Mouse (Mus musculus) midbrain, embryonic 12.5 days (tissue): ENCODE results near the gene Susd1. TPM values are rescaled to one million over a fixed set of nuclear protein-coding genes. Genes with fewer than 3 reads are reported as not detected.

Experiments
- ATAC-seq: fragments of 200-750 bp; cut with Nextera tagmentation; 2 replicates; pipeline ENCODE4 v1.8.0; 2017; ENCODE audit warnings: low read depth, moderate TSS enrichment, moderate library complexity; ENCODE audit not compliant: low FRiP score
- H3K27ac ChIP-seq: fragments of 300-500 bp; sonication (generic); replicated peaks from 2 replicates; pipeline ENCODE4 v1.5.1; 2016; ENCODE audit warnings: mild to moderate bottlenecking
- H3K27me3 ChIP-seq: fragments of 300-500 bp; sonication (generic); 2 replicates; pipeline ENCODE4 v1.6.1; 2016; ENCODE audit warnings: mild to moderate bottlenecking
- H3K36me3 ChIP-seq: fragments of 300-500 bp; sonication (generic); 2 replicates; pipeline ENCODE4 v1.6.1; 2016
- H3K4me1 ChIP-seq: fragments of 300-500 bp; sonication (generic); 2 replicates; pipeline ENCODE4 v1.6.1; 2016
- H3K4me2 ChIP-seq: fragments of 300-500 bp; sonication (generic); replicated peaks from 2 replicates; pipeline ENCODE4 v1.6.1; 2016; ENCODE audit warnings: mild to moderate bottlenecking, moderate library complexity
- H3K4me3 ChIP-seq: fragments of 300-500 bp; sonication (generic); 2 replicates; pipeline ENCODE4 v1.5.1; 2016; ENCODE audit warnings: mild to moderate bottlenecking
- H3K9ac ChIP-seq: fragments of 300-500 bp; sonication (generic); replicated peaks from 2 replicates; pipeline ENCODE4 v1.6.1; 2016; ENCODE audit warnings: mild to moderate bottlenecking, moderate library complexity
- H3K9me3 ChIP-seq: fragments of 300-500 bp; sonication (generic); 2 replicates; pipeline ENCODE4 v1.6.1; 2016; ENCODE audit warnings: mild to moderate bottlenecking
- WGBS: fragments of 180-500 bp; shearing (Covaris S2); methylation state at CpG from one replicate; pipeline ENCODE4 v1.1.7; 2016; 5-methylcytosine and 5-hydroxymethylcytosine counted together
- polyA plus RNA-seq: library from polyadenylated mRNA; unstranded; fragments of >200 nt; fragmentation: Nextera tagmentation; extraction: Ambion mirVana; gene quantifications from 2 replicates; pipeline ENCODE4 v1.2.1, GENCODE M21; 2016

Gene Susd1
- polyA plus RNA-seq, 1 experiment from 2014 or later = 1.5 TPM

DNA sequence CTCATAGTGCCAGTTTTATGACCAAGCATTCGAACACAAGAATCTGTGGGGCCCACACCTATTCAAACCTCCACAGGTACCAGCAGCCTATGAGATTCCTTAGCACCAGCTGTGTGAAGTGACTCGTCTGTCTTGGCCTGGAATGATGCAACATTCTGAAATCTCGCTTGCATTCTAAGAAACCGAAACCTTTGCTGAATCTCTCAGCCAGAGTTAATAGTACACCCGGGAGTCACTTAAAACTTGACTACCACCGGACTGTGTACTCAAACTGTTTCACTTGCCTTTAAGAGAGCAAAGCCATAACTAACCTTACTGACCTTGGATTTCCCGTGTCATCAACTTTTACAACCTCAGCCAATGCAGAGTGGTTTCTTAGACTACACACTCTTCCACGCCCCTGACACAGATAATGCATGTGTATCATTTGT lies 14.1 kb upstream of the Susd1 start:
- Histone ChIP-seq H3K4me1 (no peaks in the 10 kb centered on the region), H3K9me3 (no peaks in the 10 kb centered on the region), H3K27me3 (no peaks in the 10 kb centered on the region), H3K4me3 (no peak overlapping the region), H3K9ac (no peak overlapping the region), H3K27ac (no peak overlapping the region), H3K4me2 (no peak overlapping the region), H3K36me3 (no peaks in the 10 kb centered on the region)
- ATAC-seq = no peak
- WGBS = 90% methylated on average over 8 of the region's 8 CpGs

GRCm38 (mm10) chr4:59450906-59451305 lies 12.5 kb upstream of the Susd1 start:
- Histone ChIP-seq H3K27ac (no peak overlapping the region), H3K9me3 (no peaks in the 10 kb centered on the region), H3K4me3 (no peak overlapping the region), H3K4me2 (no peak overlapping the region), H3K4me1 (no peaks in the 10 kb centered on the region), H3K27me3 (no peaks in the 10 kb centered on the region), H3K9ac (no peak overlapping the region), H3K36me3 (no peaks in the 10 kb centered on the region)
- no peak for ATAC-seq
- 89% methylated on average over 3 of the region's 3 CpGs for WGBS

- WGBS = 88% methylated on average over 6 of the region's 6 CpGs
- Histone ChIP-seq H3K4me2 (no peak overlapping the region), H3K36me3 (no peaks in the 10 kb centered on the region), H3K4me3 (no peak overlapping the region), H3K27me3 (no peaks in the 10 kb centered on the region), H3K9me3 (no peaks in the 10 kb centered on the region), H3K9ac (no peak overlapping the region), H3K27ac (no peak overlapping the region), H3K4me1 (no peaks in the 10 kb centered on the region)
- ATAC-seq = no peak
Measured at GRCm38 (mm10) chr4:59450234-59450854, 11.9 kb upstream of the Susd1 start.

- no peaks in the 10 kb centered on the region for H3K36me3 ChIP-seq
- H3K4me3 ChIP-seq = no peak overlapping the region
- no peak overlapping the region for H3K4me2 ChIP-seq
- H3K9me3 ChIP-seq = no peaks in the 10 kb centered on the region
- no peak for ATAC-seq
- H3K4me1 ChIP-seq = no peaks in the 10 kb centered on the region
- WGBS = 69% methylated on average over 1 of the region's 1 CpGs
- H3K27ac ChIP-seq = no peak overlapping the region
- no peaks in the 10 kb centered on the region for H3K27me3 ChIP-seq
- no peak overlapping the region for H3K9ac ChIP-seq
Measured at GRCm38 (mm10) chr4:59447296-59447695, 8.9 kb upstream of the Susd1 start.

- no peak overlapping the region for H3K4me2 ChIP-seq
- ATAC-seq = no peak
- 83% methylated on average over 6 of the region's 6 CpGs for WGBS
Measured at GRCm38 (mm10) chr4:59445516-59445915, 7.1 kb upstream of the Susd1 start.

DNA sequence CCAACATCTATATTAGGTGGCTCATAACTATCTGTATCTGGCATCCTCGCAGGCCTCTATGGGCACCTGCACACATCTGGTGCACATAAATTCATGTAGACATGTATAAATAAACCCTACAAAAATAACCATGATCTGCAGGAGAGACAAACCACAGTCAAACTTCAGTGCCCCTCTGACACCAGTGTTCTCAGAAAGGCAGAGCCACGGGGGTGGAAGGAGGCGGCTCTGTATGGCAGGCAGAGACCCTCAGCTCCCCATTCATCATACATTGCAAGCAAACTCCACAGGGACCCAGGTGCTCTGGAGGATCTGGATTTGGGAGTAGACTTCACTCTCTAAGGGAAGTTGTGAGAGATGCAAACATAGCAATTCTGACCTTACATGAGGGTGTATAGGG lies 6.6 kb upstream of the Susd1 start:
- no peak for ATAC-seq

More at GRCm38 (mm10) chr4:59445516-59445915, 7.1 kb upstream of the Susd1 start:
- no peaks in the 10 kb centered on the region for H3K4me1 ChIP-seq
- no peak overlapping the region for H3K9ac ChIP-seq
- no peak overlapping the region for H3K4me3 ChIP-seq
- H3K27me3 ChIP-seq = peaks cover 3% of the 10 kb centered on the region; the same call in 1 of the 2 replicates
- H3K36me3 ChIP-seq = no peaks in the 10 kb centered on the region
- no peak overlapping the region for H3K27ac ChIP-seq
- no peaks in the 10 kb centered on the region for H3K9me3 ChIP-seq

GRCm38 (mm10) chr4:59444085-59444484 lies 5.7 kb upstream of the Susd1 start:
- no peaks in the 10 kb centered on the region for H3K4me1 ChIP-seq
- H3K4me2 ChIP-seq = no peak overlapping the region
- 80% methylated on average over 4 of the region's 4 CpGs for WGBS
- peaks cover 16% of the 10 kb centered on the region for H3K27me3 ChIP-seq
- no peak for ATAC-seq
- H3K4me3 ChIP-seq = no peak overlapping the region
- H3K9me3 ChIP-seq = no peaks in the 10 kb centered on the region
- no peak overlapping the region for H3K9ac ChIP-seq
- H3K36me3 ChIP-seq = no peaks in the 10 kb centered on the region
- H3K27ac ChIP-seq = no peak overlapping the region

More for the DNA sequence above, 6.6 kb upstream of the Susd1 start:
- Histone ChIP-seq H3K36me3 (no peaks in the 10 kb centered on the region), H3K9me3 (no peaks in the 10 kb centered on the region), H3K9ac (no peak overlapping the region), H3K4me2 (no peak overlapping the region), H3K27me3 (peaks cover 8% of the 10 kb centered on the region), H3K4me3 (no peak overlapping the region), H3K4me1 (no peaks in the 10 kb centered on the region), H3K27ac (no peak overlapping the region)
- WGBS = 88% methylated on average over 3 of the region's 3 CpGs

GRCm38 (mm10) chr4:59441265-59441664 lies 2.8 kb upstream of the Susd1 start:
- H3K27ac ChIP-seq = no peak overlapping the region
- peaks cover 44% of the 10 kb centered on the region for H3K27me3 ChIP-seq
- WGBS = 82% methylated on average over 1 of the region's 1 CpGs
- no peaks in the 10 kb centered on the region for H3K36me3 ChIP-seq
- peaks cover 11% of the 10 kb centered on the region for H3K4me1 ChIP-seq
- no peaks in the 10 kb centered on the region for H3K9me3 ChIP-seq
- H3K4me2 ChIP-seq = no peak overlapping the region
- ATAC-seq = no peak
- H3K9ac ChIP-seq = no peak overlapping the region
- no peak overlapping the region for H3K4me3 ChIP-seq

DNA sequence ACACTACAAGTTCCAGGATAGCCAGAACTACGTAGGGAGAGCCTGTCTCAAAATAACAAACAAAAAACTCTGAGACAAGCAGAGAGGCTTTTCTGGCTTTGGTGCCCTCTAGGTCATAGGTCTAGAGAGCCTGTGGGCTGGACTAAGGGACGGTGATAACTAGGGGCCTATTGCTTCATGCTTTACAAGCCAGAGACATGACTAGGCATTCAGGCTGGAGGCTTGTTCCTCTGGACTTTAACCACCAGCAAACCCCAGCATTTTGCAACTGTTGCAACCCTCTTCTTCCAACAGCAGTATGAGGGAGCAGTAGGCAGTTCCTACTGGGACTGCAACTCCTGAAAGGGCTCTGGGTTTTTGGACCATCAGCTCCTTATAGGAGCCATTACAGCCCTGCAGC lies 1.5 kb upstream of the Susd1 start:
- no peak overlapping the region for H3K9ac ChIP-seq
- ATAC-seq = no peak
- H3K4me2 ChIP-seq = no peak overlapping the region
- no peak overlapping the region for H3K27ac ChIP-seq
- H3K4me1 ChIP-seq = peaks cover 11% of the 10 kb centered on the region
- H3K4me3 ChIP-seq = no peak overlapping the region
- H3K36me3 ChIP-seq = no peaks in the 10 kb centered on the region
- H3K27me3 ChIP-seq = peaks cover 47% of the 10 kb centered on the region
- H3K9me3 ChIP-seq = no peaks in the 10 kb centered on the region
- WGBS = 47% methylated on average over 2 of the region's 2 CpGs

DNA sequence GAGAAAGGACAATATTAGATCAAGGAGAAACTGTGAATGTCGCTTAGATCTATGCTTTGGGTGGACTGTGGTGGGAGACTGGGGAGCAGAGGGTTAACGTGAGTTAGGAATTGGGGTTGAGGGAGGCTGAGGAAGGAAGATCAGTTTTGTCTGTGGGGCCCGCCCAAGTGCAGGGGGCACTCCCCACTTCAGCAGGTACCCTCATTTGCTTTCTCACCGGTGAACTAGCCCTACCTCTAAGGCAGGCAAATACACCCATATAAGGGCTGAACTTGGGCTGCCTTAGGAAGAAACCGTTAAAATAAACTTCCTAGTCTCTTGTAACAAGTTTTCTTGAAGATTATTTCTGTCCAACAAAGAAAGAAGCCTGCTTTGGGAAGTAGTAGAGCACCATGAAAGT lies 608 bp upstream of the Susd1 start:
- Histone ChIP-seq H3K36me3 (no peaks in the 10 kb centered on the region), H3K27me3 (peaks cover 47% of the 10 kb centered on the region), H3K4me2 (no peak overlapping the region), H3K9me3 (no peaks in the 10 kb centered on the region), H3K27ac (no peak overlapping the region), H3K4me1 (peaks cover 11% of the 10 kb centered on the region), H3K4me3 (no peak overlapping the region; the same call in 1 of the 2 replicates), H3K9ac (no peak overlapping the region)
- WGBS = 30% methylated on average over 5 of the region's 5 CpGs
- no peak for ATAC-seq

GRCm38 (mm10) chr4:59435951-59436350 lies 2.5 kb downstream of the Susd1 start:
- Histone ChIP-seq H3K36me3 (no peaks in the 10 kb centered on the region), H3K4me2 (no peak overlapping the region), H3K27me3 (peaks cover 47% of the 10 kb centered on the region), H3K27ac (no peak overlapping the region), H3K9ac (no peak overlapping the region), H3K9me3 (no peaks in the 10 kb centered on the region), H3K4me1 (peaks cover 11% of the 10 kb centered on the region), H3K4me3 (no peak overlapping the region)
- ATAC-seq = no peak
- WGBS = 87% methylated on average over 4 of the region's 4 CpGs

DNA sequence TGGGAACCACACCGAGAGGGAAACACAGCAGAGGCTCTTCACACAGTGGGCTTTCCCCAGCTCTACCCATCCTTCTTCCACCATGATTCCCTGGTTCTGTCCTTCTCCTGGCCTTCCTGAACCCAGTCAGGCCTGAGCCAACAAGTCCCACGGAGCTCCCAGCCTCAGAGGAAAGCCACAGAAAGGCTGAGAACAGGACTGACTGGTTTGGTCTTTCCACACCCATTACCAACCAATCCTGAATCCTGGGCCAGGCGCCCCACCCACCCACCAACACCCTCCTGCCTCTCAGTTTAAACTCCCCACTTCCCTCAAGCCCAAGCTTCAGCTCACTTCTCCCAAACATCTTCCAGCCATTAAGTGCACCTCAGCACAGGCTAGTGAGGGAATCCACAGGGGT lies 4.4 kb downstream of the Susd1 start:
- Histone ChIP-seq H3K4me1 (peaks cover 11% of the 10 kb centered on the region), H3K27me3 (peaks cover 31% of the 10 kb centered on the region), H3K9me3 (no peaks in the 10 kb centered on the region), H3K27ac (no peak overlapping the region), H3K4me2 (no peak overlapping the region), H3K36me3 (no peaks in the 10 kb centered on the region), H3K9ac (no peak overlapping the region), H3K4me3 (no peak overlapping the region)
- no peak for ATAC-seq
- 74% methylated on average over 3 of the region's 3 CpGs for WGBS

DNA sequence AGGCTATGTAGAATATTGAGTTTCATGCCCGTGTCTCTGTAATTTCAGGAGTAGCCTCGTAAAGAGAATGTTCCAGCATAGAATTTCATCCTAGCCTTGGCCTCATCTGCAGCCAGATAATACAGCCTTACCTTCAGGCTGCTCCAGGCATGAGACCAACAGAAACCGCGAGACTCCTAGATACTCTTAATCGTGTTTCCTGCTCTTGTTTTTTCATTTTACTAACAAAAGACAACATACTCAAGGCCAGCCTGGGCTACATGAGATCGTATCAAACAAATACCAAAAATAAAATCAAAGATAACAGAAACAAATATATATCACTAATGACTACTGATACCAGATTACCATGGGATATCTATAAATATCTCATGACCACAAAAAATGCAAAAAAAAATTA lies 9.3 kb downstream of the Susd1 start:
- no peaks in the 10 kb centered on the region for H3K9me3 ChIP-seq
- H3K27me3 ChIP-seq = no peaks in the 10 kb centered on the region; the same call in 1 of the 2 replicates
- no peaks in the 10 kb centered on the region for H3K4me1 ChIP-seq
- H3K36me3 ChIP-seq = no peaks in the 10 kb centered on the region
- no peak overlapping the region for H3K27ac ChIP-seq
- no peak overlapping the region for H3K4me3 ChIP-seq
- WGBS = 91% methylated on average over 6 of the region's 6 CpGs
- H3K4me2 ChIP-seq = no peak overlapping the region
- no peak for ATAC-seq
- H3K9ac ChIP-seq = no peak overlapping the region
